Mouse (Mus musculus): ENCODE data around the gene Lpin1. TPM values are rescaled to one million over a fixed set of nuclear protein-coding genes. Genes with fewer than 3 reads are reported as not detected.
A peak's percentile ranks its signal among the peaks of the same experiment; 100 is the strongest.

Lpin1 gene
- polyA plus RNA-seq, 1 experiment from 2014 or later = 15.6 TPM

DNA sequence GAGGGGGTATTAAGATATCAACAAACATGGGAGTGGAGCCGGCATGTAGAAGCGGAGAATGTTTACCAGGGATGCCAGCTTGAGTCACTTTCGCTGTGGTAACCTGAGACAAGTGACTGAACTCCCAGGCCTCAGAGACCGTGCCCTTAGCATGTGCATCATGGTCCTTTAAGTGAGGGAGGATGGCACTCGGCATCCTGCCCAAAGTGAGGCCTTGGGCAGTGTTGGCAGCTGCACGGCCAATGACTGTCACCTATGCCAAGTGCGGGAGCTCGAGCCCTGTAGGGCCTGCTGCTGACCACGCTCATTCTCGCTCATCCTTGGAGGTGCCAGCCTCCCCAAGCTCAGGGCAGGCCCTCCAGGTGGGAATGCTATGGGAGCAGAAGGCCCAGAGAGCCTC, 48.1 kb downstream of the Lpin1 start:
- 93% methylated on average over 10 of the region's 10 CpGs for WGBS
- Histone ChIP-seq H3K27ac (no peak overlapping the region), H3K4me3 (no peak overlapping the region), H3K27me3 (replicated peaks) (no peaks in the 10 kb centered on the region), H3K4me1 (no peaks in the 10 kb centered on the region; the same call in 1 of the 2 replicates), H3K4me2 (replicated peaks) (no peak overlapping the region), H3K9me3 (no peaks in the 10 kb centered on the region), H3K36me3 (peaks cover 59% of the 10 kb centered on the region), H3K9ac (no peak overlapping the region)
- no peak for ATAC-seq (ENCODE audit: low FRiP score, low read depth)

DNA sequence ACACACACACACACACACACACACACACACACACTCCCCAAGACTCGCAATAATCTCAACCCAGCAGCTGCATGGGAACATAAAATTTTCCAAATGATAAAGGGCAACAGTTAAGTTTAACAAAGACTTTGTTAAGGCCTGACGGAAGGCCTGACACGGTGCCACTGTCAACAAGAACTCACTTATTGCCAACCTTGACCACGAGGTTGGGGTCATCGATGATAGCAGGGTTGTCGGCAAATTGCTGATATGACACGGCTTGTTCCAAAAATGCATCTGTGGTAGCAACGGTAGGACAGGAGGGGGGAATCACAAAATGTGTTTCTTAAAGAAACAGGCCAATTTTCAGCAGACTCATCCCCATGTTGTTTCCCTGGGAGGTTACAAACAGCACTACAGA, 48.6 kb downstream of the Lpin1 start:
- Histone ChIP-seq H3K4me1 (no peaks in the 10 kb centered on the region; the same call in 1 of the 2 replicates), H3K27me3 (replicated peaks) (no peaks in the 10 kb centered on the region), H3K27ac (no peak overlapping the region), H3K9me3 (no peaks in the 10 kb centered on the region), H3K36me3 (peaks cover 62% of the 10 kb centered on the region), H3K9ac (no peak overlapping the region), H3K4me2 (replicated peaks) (no peak overlapping the region), H3K4me3 (no peak overlapping the region)
- no peak for ATAC-seq (ENCODE audit: low FRiP score, low read depth)
- 92% methylated on average over 8 of the region's 8 CpGs for WGBS

DNA sequence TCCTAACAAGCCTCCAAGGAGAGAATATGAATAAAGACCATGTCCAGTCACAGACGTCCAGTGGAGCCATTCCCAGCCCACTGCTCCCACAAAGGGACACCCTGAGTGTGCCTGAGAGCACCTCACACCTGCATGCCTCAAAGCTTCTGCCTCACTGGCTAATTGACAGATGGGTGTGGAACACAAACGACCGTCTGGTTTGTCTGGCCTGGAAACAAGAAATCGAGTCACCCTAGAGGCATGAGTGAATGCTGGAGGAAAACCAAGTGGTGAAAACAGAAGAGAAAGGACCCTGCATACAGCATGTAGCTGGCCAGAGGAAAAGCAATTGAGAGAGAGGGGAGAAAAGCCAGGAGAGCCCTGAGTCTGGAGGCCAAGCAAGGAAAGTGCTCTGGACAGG, 53.5 kb downstream of the Lpin1 start:
- Histone ChIP-seq H3K4me3 (no peak overlapping the region), H3K36me3 (peaks cover 57% of the 10 kb centered on the region), H3K9me3 (no peaks in the 10 kb centered on the region), H3K4me1 (no peaks in the 10 kb centered on the region), H3K27me3 (replicated peaks) (no peaks in the 10 kb centered on the region), H3K27ac (no peak overlapping the region), H3K4me2 (replicated peaks) (no peak overlapping the region), H3K9ac (no peak overlapping the region)
- ATAC-seq (ENCODE audit: low FRiP score, low read depth) = no peak
- 36% methylated on average over 4 of the region's 4 CpGs for WGBS

DNA sequence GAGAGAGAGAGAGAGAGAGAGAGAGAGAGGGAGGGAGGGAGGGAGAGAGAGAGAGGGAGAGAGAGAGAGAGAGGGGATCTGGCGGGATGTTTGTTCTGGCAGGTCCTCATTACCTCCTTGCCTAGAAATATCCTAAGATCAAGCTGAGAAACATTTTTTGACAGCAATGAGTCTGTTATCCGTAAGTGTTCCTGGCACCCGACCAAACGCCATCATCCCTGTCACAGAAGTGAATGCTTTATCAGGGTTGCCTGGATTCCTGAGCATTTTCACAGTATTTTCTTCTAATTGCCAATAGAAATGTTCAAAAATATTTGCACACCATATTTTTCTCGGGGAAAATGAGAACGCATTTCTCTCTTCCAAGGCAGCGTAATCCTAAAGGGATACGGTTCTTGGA, 56.6 kb downstream of the Lpin1 start:
- no peak overlapping the region for H3K27ac ChIP-seq
- 87% methylated on average over 8 of the region's 8 CpGs for WGBS
- H3K4me1 ChIP-seq = peaks cover 9% of the 10 kb centered on the region; the same call in 1 of the 2 replicates
- H3K4me3 ChIP-seq = no peak overlapping the region
- H3K9ac ChIP-seq = no peak overlapping the region
- H3K9me3 ChIP-seq = no peaks in the 10 kb centered on the region
- H3K27me3 ChIP-seq (replicated peaks) = no peaks in the 10 kb centered on the region
- ATAC-seq (ENCODE audit: low FRiP score, low read depth) = no peak
- no peak overlapping the region for H3K4me2 ChIP-seq (replicated peaks)
- H3K36me3 ChIP-seq = peaks cover 42% of the 10 kb centered on the region

DNA sequence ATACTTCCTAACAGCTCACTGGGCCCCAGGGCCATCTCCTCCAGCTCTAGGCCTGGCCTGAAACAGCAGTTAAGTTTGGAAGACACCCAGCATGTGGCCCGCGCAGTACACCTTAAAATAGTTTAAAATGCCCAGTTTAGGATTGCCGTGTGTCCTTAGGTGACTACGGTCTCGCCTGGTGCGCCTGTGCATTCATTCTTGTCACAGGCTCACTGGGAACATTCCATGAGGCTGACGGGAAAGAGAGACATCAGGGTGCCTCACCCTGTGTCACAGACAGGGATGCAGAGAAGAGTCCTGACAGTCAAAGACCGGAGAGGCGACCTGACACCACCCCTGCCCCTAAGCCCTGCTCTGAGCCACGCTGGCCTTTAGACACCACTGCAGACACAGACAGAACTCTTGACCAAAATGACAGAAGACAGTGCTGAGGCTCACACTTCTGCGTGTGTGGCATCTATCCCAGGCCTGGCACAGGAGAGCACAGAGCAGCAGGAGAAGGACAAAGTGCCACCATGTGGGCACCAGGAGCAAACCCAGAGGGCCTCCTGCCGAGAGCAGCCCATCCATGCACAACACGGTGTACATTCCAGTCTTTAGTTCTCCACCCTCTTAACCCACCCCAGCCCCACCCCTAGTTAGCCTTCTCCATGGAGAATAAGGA, 58.5 kb downstream of the Lpin1 start:
- no peak for ATAC-seq (ENCODE audit: low FRiP score, low read depth)
- 86% methylated on average over 13 of the region's 13 CpGs for WGBS

DNA sequence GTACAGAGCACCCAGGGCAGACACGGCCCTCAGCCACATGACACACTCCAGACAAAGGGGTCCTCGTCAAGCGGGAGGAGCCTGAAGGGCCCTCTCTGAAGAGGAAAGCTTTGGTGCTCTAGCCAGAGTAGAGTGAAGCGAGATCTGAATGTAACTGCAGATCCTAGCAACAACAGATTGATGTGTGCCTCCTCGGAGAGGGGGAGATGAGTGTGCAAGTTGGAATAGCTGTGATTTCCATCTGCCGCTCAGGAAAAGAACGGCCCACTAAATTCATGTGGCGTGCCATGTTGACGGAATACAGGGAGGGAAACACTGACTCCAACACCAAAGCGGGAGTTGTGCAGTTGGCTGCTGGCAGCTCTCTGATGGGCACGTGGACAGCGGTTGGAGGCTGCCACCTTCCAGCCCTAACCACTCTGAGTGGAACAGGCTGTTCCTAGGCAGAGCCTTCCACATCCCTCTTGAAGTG, 59.7 kb downstream of the Lpin1 start:
- no peak for ATAC-seq (ENCODE audit: low FRiP score, low read depth)
- no peaks in the 10 kb centered on the region for H3K9me3 ChIP-seq
- H3K27ac ChIP-seq = no peak overlapping the region
- no peak overlapping the region for H3K4me2 ChIP-seq (replicated peaks)
- no peak overlapping the region for H3K9ac ChIP-seq
- peaks cover 9% of the 10 kb centered on the region; the same call in 1 of the 2 replicates for H3K4me1 ChIP-seq
- 68% methylated on average over 12 of the region's 12 CpGs for WGBS
- no peaks in the 10 kb centered on the region for H3K27me3 ChIP-seq (replicated peaks)
- peaks cover 57% of the 10 kb centered on the region for H3K36me3 ChIP-seq
- no peak overlapping the region for H3K4me3 ChIP-seq

More for the DNA sequence above, 58.5 kb downstream of the Lpin1 start:
- H3K4me2 ChIP-seq (replicated peaks) = no peak overlapping the region
- H3K27me3 ChIP-seq (replicated peaks) = no peaks in the 10 kb centered on the region
- no peak overlapping the region for H3K4me3 ChIP-seq
- no peaks in the 10 kb centered on the region for H3K9me3 ChIP-seq
- H3K27ac ChIP-seq = no peak overlapping the region
- H3K36me3 ChIP-seq = peaks cover 52% of the 10 kb centered on the region
- H3K9ac ChIP-seq = no peak overlapping the region
- peaks cover 9% of the 10 kb centered on the region; the same call in 1 of the 2 replicates for H3K4me1 ChIP-seq

DNA sequence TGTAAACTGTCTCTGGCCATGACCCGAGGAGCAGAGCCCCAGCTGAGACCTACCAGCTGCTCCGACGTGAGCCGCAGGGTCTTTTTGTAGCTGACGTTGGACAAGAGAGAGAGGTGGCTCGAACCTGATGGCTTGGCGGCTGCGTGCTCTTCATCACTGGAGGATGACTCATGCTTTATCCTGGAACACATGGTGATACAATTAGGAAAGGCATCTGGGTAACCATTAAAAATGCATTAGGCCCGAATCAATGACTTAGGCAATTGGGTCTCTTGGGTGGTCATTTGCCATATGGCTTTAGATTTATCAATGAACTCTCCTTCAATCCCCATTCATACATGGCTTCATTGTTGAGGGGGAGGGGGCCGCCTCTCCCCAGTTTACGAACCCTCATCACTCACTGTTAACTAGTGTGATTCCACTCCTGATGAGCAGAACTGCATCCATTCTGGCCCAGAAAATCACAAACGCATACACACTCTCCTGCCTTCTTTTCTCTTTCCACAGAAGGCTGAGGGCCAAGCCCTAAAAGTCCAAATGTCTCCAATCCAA, 61.9 kb downstream of the Lpin1 start:
- no peaks in the 10 kb centered on the region for H3K9me3 ChIP-seq
- peak; percentile 65 for ATAC-seq (ENCODE audit: low FRiP score, low read depth)
- H3K27me3 ChIP-seq (replicated peaks) = no peaks in the 10 kb centered on the region
- H3K4me1 ChIP-seq = peaks cover 9% of the 10 kb centered on the region; the same call in 1 of the 2 replicates
- WGBS = 50% methylated on average over 12 of the region's 12 CpGs
- no peak overlapping the region for H3K4me2 ChIP-seq (replicated peaks)
- H3K36me3 ChIP-seq = peaks cover 60% of the 10 kb centered on the region
- no peak overlapping the region for H3K4me3 ChIP-seq
- H3K27ac ChIP-seq = no peak overlapping the region; the same call in 1 of the 2 replicates
- no peak overlapping the region for H3K9ac ChIP-seq

DNA sequence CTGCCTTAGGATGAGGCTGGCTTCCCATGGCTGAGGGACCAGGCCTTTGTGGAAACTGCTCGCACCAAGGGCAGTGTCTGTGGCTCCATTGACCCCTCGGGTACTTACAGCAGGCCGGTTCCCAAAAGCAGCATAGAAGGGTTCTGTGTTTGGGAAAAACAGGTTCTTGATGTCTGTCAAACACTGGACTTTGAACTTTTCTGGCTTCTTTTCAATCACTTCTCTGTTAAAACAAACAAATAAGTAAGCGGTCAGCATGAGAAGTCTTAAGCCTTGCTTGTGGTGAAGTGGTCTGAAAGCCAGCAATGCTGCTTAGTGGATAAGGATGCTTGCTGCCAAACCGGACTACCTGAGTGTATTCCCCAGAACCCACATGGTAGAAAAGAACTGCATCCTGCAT, 69.2 kb downstream of the Lpin1 start:
- Histone ChIP-seq H3K9me3 (no peaks in the 10 kb centered on the region), H3K27me3 (replicated peaks) (no peaks in the 10 kb centered on the region), H3K4me3 (no peak overlapping the region), H3K36me3 (peaks cover 69% of the 10 kb centered on the region), H3K27ac (no peak overlapping the region), H3K4me2 (replicated peaks) (no peak overlapping the region), H3K4me1 (no peaks in the 10 kb centered on the region), H3K9ac (no peak overlapping the region)
- 94% methylated on average over 5 of the region's 5 CpGs for WGBS
- ATAC-seq (ENCODE audit: low FRiP score, low read depth) = no peak

DNA sequence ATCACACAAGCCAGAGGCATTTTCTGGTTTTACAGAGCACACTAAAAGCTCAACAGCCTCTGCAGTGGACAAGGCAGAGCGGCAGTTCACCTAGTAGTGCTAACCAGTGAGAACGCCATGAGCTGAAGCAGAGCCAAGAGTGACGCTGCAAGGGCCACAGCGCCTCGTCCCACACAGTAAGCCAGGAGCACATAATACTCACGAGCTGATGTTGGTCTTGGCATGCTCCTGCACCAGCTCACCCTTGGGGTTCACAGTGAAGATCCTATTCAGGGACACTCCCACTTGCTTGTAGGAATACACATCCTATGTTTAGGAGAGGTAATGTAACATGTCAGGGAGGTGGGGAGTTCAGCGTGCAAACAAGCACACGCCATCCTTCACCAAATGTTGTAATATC, 70.1 kb downstream of the Lpin1 start:
- no peaks in the 10 kb centered on the region for H3K4me1 ChIP-seq
- H3K4me3 ChIP-seq = no peak overlapping the region
- no peaks in the 10 kb centered on the region for H3K27me3 ChIP-seq (replicated peaks)
- no peak for ATAC-seq (ENCODE audit: low FRiP score, low read depth)
- H3K4me2 ChIP-seq (replicated peaks) = no peak overlapping the region
- 92% methylated on average over 8 of the region's 8 CpGs for WGBS
- H3K36me3 ChIP-seq = peaks cover 65% of the 10 kb centered on the region
- no peak overlapping the region for H3K9ac ChIP-seq
- H3K9me3 ChIP-seq = no peaks in the 10 kb centered on the region
- H3K27ac ChIP-seq = no peak overlapping the region

DNA sequence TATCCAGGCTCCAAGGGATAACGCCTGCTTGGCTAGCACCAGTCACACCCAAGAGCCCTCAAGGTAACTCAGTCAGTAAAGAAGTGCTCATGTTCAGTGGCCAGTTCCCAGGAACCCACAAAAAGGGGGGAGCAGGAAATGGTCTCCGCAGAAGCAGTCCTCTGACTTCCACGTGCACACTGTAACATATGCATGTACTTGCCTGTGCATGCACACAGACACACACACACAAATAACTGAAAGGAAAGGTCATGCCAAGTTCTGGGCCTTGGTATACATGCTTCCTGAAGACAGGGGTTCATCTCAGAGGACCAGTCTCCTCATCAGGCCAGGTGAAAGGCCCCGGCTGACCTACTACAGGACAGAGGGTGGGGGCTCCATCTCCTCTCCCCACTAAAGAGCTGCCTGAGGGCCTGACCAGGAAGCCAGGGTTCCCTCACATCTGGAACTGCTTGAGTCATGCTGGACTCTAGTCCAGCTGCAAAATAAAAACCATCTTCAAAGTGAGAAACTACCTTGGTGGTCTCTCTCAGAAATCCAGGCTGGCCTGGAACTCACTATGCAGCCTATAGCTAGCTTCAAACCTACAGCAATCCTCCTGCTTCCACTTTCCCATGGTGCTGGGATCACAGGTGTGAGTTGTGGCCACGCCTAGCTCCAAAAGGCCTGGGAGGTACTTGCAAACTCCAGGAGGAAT, 70.7 kb downstream of the Lpin1 start:
- 79% methylated on average over 5 of the region's 5 CpGs for WGBS
- no peaks in the 10 kb centered on the region for H3K27me3 ChIP-seq (replicated peaks)
- no peak for ATAC-seq (ENCODE audit: low FRiP score, low read depth)
- no peak overlapping the region for H3K9ac ChIP-seq
- no peaks in the 10 kb centered on the region for H3K4me1 ChIP-seq
- peaks cover 65% of the 10 kb centered on the region for H3K36me3 ChIP-seq
- H3K4me2 ChIP-seq (replicated peaks) = no peak overlapping the region
- no peak overlapping the region for H3K4me3 ChIP-seq
- no peak overlapping the region for H3K27ac ChIP-seq
- H3K9me3 ChIP-seq = no peaks in the 10 kb centered on the region

DNA sequence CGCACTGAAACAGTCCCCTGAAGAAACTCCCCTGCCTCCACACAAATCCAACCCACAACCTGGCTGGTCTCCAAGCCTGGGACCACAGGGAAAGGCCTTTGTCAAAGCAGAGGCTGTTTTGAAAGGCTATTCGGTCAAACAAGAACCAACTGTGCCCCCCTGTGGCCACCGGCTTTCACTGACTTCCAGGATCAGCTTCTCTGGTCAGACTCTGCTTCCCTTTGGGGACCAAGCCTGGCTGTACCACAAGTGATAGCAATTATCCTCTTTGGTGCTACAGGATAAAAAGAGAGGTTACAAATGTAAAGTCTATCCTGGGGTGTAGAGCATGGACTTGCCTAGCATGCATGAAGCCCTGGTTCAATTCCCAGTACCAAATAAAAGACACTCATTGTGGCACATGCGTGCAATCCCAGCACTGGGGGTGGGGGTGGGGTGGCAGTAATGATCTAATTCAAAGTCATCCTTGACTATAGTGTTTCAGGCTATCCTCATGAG, 77.4 kb downstream of the Lpin1 start:
- WGBS = 18% methylated on average over 4 of the region's 4 CpGs
- Histone ChIP-seq H3K4me1 (0 out of 2 replicates have a peak, but pooled peaks cover 5% of the 10 kb centered on the region), H3K27me3 (replicated peaks) (no peaks in the 10 kb centered on the region), H3K9ac (0 out of 2 replicates have a peak overlapping the region, but pooled peaks have one; percentile 14), H3K4me3 (no peak overlapping the region), H3K4me2 (replicated peaks) (no peak overlapping the region), H3K9me3 (no peaks in the 10 kb centered on the region), H3K36me3 (peaks cover 20% of the 10 kb centered on the region), H3K27ac (no peak overlapping the region)
- peak; percentile 83 for ATAC-seq (ENCODE audit: low FRiP score, low read depth)

DNA sequence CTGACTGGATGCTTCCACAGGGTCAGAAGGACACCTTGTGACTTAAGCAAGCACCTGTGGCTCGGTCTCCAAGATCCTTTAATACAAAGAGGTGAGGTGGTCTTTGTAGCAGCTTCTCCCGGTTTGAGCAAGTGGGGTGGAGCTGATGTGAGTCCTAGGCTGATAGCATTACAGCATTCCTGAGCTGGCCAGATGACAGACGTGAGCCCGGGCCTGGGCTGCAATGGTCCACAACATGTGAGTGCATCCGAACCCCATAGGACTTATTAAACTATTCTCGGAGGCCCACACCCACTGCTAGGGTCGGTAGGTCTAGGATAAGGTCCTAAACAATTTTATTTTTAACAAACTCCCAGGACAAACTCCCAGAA, 77.9 kb downstream of the Lpin1 start:
- 0 out of 2 replicates have a peak overlapping the region, but pooled peaks have one; percentile 14 for H3K9ac ChIP-seq
- no peak overlapping the region for H3K27ac ChIP-seq
- no peaks in the 10 kb centered on the region for H3K9me3 ChIP-seq
- no peak overlapping the region for H3K4me2 ChIP-seq (replicated peaks)
- peaks cover 15% of the 10 kb centered on the region for H3K36me3 ChIP-seq
- H3K4me3 ChIP-seq = no peak overlapping the region
- 0 out of 2 replicates have a peak, but pooled peaks cover 5% of the 10 kb centered on the region for H3K4me1 ChIP-seq
- peak; percentile 37 for ATAC-seq (ENCODE audit: low FRiP score, low read depth)
- 57% methylated on average over 7 of the region's 7 CpGs for WGBS
- H3K27me3 ChIP-seq (replicated peaks) = no peaks in the 10 kb centered on the region

Measured in neural tube, embryonic 12.5 days (tissue).